Mouse (Mus musculus): ENCODE results near the gene Gm9732. TPM values are rescaled to one million over a fixed set of nuclear protein-coding genes. Genes with fewer than 3 reads are reported as not detected.

Gm9732 gene
- not detected in 2 replicates for polyA plus RNA-seq (2012; rRNA removed; ENCODE audit: low replicate concordance)

DNA sequence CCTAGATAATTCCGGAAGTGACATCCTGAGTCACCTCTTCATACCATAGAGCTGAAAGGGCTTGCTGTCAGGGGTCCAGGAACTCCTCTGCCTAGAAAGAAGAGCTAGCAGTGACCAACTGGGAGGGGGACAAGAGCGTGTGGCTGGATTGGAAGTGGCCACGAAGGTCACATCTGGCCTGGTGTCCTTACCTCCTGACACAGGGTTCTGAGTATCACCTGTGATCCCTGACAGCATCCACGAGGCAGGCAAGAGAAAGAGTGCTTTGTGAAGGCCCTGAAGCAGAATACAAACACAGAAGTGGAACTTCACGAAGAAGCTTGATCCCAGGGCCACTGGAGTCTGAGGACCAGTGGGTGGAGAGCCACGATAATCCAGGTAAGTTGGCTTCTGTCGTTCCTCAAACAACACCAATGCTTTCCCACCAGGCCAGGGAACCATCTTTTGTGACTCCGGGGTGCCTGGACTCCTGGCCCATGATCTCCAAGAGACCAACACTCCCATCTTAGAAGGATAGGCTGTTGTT, at the start of gene Gm9732:
TSS of gene Gm9732 (plus strand) at position 51 of the 526 bp plus-strand sequence.

DNA sequence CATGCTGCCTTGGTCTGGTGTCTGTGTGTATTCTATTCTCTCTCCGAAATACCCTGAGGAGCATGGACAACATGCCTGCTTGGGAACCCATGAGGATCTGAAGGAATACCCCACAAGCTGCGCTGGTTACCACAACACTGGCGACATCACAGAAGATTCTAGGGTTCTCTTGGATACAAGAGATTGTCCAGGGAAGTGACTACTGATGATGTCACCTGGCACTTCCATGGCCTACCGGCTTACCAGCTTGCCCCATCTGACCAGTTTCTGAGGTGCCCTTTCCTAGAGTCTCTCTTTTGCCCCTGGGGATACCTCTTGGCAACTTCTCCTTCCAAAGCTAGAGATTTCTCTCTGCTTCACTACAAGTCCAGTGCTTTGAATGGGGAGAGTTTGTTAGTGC, 39.6 kb upstream of the Gm9732 start, which contains the start of gene Gm8122:
TSS of gene Gm8122 (minus strand) at position 101 of the 400 bp plus-strand sequence.

DNA sequence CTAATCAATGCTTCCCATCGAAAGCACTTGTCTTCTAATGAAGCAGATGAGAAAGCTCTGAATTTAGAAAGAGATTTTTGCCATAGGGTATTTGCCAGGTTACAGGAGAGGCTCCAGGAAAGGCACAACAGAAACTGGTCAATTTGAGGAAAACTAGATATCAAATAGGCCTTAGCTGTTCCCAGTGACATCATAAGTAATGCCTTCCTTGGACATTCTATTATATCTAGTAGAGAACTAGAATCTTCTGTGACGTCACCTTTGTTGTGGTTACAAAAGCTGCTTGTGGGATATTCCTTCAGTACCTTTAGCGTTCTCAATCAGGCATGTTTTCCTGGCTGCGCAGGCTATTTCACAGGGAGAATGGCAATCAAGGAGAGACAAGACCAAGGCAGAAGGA, 16.5 kb upstream of the Gm9732 start, which contains the start of gene Gm8126:
TSS of gene Gm8126 (plus strand) at position 301 of the 400 bp plus-strand sequence.

DNA sequence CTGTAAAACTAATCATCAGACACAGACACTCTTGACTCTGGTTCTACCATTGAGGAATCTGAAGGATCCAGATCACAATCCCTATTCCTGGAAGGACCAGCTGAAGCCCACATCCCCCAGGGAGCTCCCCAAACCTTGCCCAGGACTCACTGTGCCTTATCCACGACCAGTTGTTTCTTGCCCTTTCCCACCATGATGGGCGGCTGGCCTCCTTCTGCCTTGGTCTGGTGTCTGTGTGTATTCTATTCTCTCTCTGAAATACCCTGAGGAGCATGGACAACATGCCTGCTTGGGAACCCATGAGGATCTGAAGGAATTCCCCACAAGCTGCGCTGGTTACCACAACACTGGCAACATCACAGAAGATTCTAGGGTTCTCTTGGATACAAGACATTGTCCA, 18.7 kb downstream of the Gm9732 start, which contains the start of gene Gm8127:
TSS of gene Gm8127 (minus strand) at position 330 of the 400 bp plus-strand sequence.

DNA sequence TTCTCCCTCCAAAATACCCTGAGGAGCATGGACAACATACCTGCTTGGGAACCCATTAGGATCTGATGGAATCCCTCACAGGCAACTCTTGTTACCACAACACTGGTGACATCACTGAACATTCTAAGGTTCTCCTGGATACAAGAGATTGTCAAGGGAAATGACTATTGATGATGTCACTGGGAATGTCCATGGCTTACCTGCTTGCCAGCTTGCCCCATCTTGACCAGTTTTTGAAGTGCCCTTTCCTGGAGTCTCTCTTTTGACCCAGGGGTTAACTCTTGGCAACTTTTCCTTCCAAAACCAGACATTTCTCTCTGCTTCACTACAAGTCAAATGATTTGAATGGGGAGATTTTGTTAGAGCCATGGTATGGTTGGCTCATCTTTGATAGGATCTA, 72.9 kb downstream of the Gm9732 start, which contains the start of gene 1700001F09Rik:
TSS of gene 1700001F09Rik (minus strand) at position 101 of the 400 bp plus-strand sequence.

Other genes with a start within 250 kb of the Gm9732 start
- gene Gm8094, start 198.4 kb upstream of the Gm9732 start, polyA plus RNA-seq (2012; rRNA removed; ENCODE audit: low replicate concordance), result not detected in 2 replicates
- gene Gm8104, start 174.4 kb upstream of the Gm9732 start, polyA plus RNA-seq (2012; rRNA removed; ENCODE audit: low replicate concordance), result not detected in 2 replicates
- gene Gm7233, start 95.2 kb upstream of the Gm9732 start, polyA plus RNA-seq (2012; rRNA removed; ENCODE audit: low replicate concordance), result not detected in 2 replicates
- gene Gm8122, start 39.7 kb upstream of the Gm9732 start, polyA plus RNA-seq (2012; rRNA removed; ENCODE audit: low replicate concordance), result not detected in 2 replicates
- gene Gm8126, start 16.4 kb upstream of the Gm9732 start, polyA plus RNA-seq (2012; rRNA removed; ENCODE audit: low replicate concordance), result not detected in 2 replicates
- not detected in 2 replicates for gene Gm8127, start 18.8 kb downstream of the Gm9732 start, polyA plus RNA-seq (2012; rRNA removed; ENCODE audit: low replicate concordance)
- not detected in 2 replicates for gene 1700001F09Rik, start 72.8 kb downstream of the Gm9732 start, polyA plus RNA-seq (2012; rRNA removed; ENCODE audit: low replicate concordance)
- gene Gm8138, start 141.3 kb downstream of the Gm9732 start, polyA plus RNA-seq (2012; rRNA removed; ENCODE audit: low replicate concordance), result not detected in 2 replicates

All from subcutaneous adipose tissue, adult 2 months (tissue).